Mouse (Mus musculus) retina, postnatal 1 day (tissue): ENCODE measurements around the gene Draxin.
"Not testable (repeated sequence)": the region's sequence is repeated elsewhere in the genome, so short reads cannot be mapped to it uniquely, and the experiment has no call there.

ENCODE experiments used
- DNase-seq: peaks from one replicate; pipeline ENCODE4 v3.0.0-alpha.2; 2012

Gene Draxin

GRCm38 (mm10) chr4:148130561-148131413, at the start of gene Draxin:
Draxin (minus strand) TSS chr4:148130698.
- DNase-seq: peak; percentile 89

GRCm38 (mm10) chr4:148177716-148178115, 47.2 kb upstream of the Draxin start:
- DNase-seq: no peak

- DNase-seq: not testable (repeated sequence)
These were observed 46.1 kb upstream of the Draxin start for GRCm38 (mm10) chr4:148176603-148177002.

GRCm38 (mm10) chr4:148174495-148174862, 44.0 kb upstream of the Draxin start:
- no peak for DNase-seq

- peak; percentile 70 for DNase-seq
These were observed 43.5 kb upstream of the Draxin start for GRCm38 (mm10) chr4:148173811-148174494.

GRCm38 (mm10) chr4:148171261-148171660, 40.8 kb upstream of the Draxin start:
- DNase-seq: peak; percentile 92

- DNase-seq: peak; percentile 74
These were observed 40.3 kb upstream of the Draxin start for GRCm38 (mm10) chr4:148170842-148171241.

GRCm38 (mm10) chr4:148169586-148169985, 39.1 kb upstream of the Draxin start:
- no peak for DNase-seq

- DNase-seq: peak; percentile 89
These were observed 37.8 kb upstream of the Draxin start for GRCm38 (mm10) chr4:148168287-148168686.

- DNase-seq: peak; percentile 84
These were observed 36.5 kb upstream of the Draxin start for GRCm38 (mm10) chr4:148166986-148167385.

GRCm38 (mm10) chr4:148166431-148166830, 35.9 kb upstream of the Draxin start:
- peak; percentile 86 for DNase-seq

GRCm38 (mm10) chr4:148165551-148165950, 35.1 kb upstream of the Draxin start:
- DNase-seq: no peak

- DNase-seq: no peak
These were observed 34.0 kb upstream of the Draxin start for GRCm38 (mm10) chr4:148164461-148164860.

- DNase-seq: peak; percentile 91
These were observed 33.5 kb upstream of the Draxin start for GRCm38 (mm10) chr4:148164002-148164439.

- no peak for DNase-seq
These were observed 30.2 kb upstream of the Draxin start, which contains the start of the genes Fbxo44 and Fbxo2 for GRCm38 (mm10) chr4:148160436-148161390. Fbxo44 (minus strand) TSS chr4:148160482. Fbxo2 (plus strand) TSS chr4:148160621.

GRCm38 (mm10) chr4:148159544-148160435, 29.3 kb upstream of the Draxin start:
- peak; percentile 98 for DNase-seq

GRCm38 (mm10) chr4:148158436-148159348, 28.2 kb upstream of the Draxin start:
- peak; percentile 81 for DNase-seq

GRCm38 (mm10) chr4:148154982-148155381, 24.5 kb upstream of the Draxin start:
- peak; percentile 73 for DNase-seq

GRCm38 (mm10) chr4:148154006-148154405, 23.5 kb upstream of the Draxin start:
- DNase-seq: no peak

- no peak for DNase-seq
These were observed 22.0 kb upstream of the Draxin start for GRCm38 (mm10) chr4:148152547-148152946.
